Mouse (Mus musculus) midbrain, postnatal 0 days (tissue): ENCODE results near the gene Phactr3. TPM values are rescaled to one million over a fixed set of nuclear protein-coding genes. Genes with fewer than 3 reads are reported as not detected.
A peak's percentile ranks its signal among the peaks of the same experiment; 100 is the strongest.

Experiments used
- ATAC-seq: fragments of 200-750 bp; cut with Nextera tagmentation; 2 replicates; pipeline ENCODE4 v1.8.0; 2017; ENCODE audit warnings: moderate number of reproducible peaks, mild to moderate bottlenecking, moderate TSS enrichment, moderate library complexity; ENCODE audit not compliant: low FRiP score
- DNase-seq: peaks from one replicate; pipeline ENCODE4 v3.0.0-alpha.2; 2015; ENCODE audit warnings: low spot score
- H3K27ac ChIP-seq: fragments of 300-500 bp; sonication (generic); 2 replicates; pipeline ENCODE4 v1.5.1; 2014; ENCODE audit warnings: low read depth, mild to moderate bottlenecking, low read length, mixed read lengths
- H3K27me3 ChIP-seq: fragments of 300-500 bp; sonication (generic); 2 replicates; pipeline ENCODE4 v1.6.1; 2014; ENCODE audit warnings: low read length, control low read depth, mixed read lengths; ENCODE audit not compliant: insufficient read depth
- H3K36me3 ChIP-seq: fragments of 300-500 bp; sonication (generic); 2 replicates; pipeline ENCODE4 v1.6.1; 2014; ENCODE audit warnings: low read length, control low read depth, mixed read lengths; ENCODE audit not compliant: insufficient read depth
- H3K4me1 ChIP-seq: fragments of 300-500 bp; sonication (generic); 2 replicates; pipeline ENCODE4 v1.6.1; 2014; ENCODE audit warnings: mild to moderate bottlenecking, control low read depth, antibody characterized with exemption, low read length, mixed read lengths; ENCODE audit not compliant: insufficient read depth
- H3K4me2 ChIP-seq: fragments of 300-500 bp; sonication (generic); 2 replicates; pipeline ENCODE4 v1.6.1; 2014; ENCODE audit warnings: low read depth, mild to moderate bottlenecking, low read length, mixed read lengths; ENCODE audit not compliant: poor library complexity, severe bottlenecking
- H3K4me3 ChIP-seq: fragments of 300-500 bp; sonication (generic); 2 replicates; pipeline ENCODE4 v1.5.1; 2014; ENCODE audit warnings: low read depth, mild to moderate bottlenecking, low read length, moderate library complexity
- H3K9ac ChIP-seq: fragments of 300-500 bp; sonication (generic); replicated peaks from 2 replicates; pipeline ENCODE4 v1.6.1; 2014; ENCODE audit warnings: mild to moderate bottlenecking, low read length, moderate library complexity, mixed read lengths; ENCODE audit not compliant: poor library complexity, severe bottlenecking
- H3K9me3 ChIP-seq: fragments of 300-500 bp; sonication (generic); 2 replicates; pipeline ENCODE4 v1.6.1; 2016; ENCODE audit warnings: low read length, control low read depth
- CTCF ChIP-seq: IDR thresholded peaks from 2 replicates; pipeline ENCODE4 v1.5.1; 2016; ENCODE audit warnings: antibody characterized with exemption, mild to moderate bottlenecking
- WGBS: fragments of 180-500 bp; shearing (Covaris S2); extraction: QIAGEN DNeasy Blood & Tissue Kit; methylation state at CpG from one replicate; pipeline ENCODE4 v1.1.7; 2014; 5-methylcytosine and 5-hydroxymethylcytosine counted together
- polyA plus RNA-seq: library from polyadenylated mRNA; unstranded; fragments of >200 nt; fragmentation: Nextera tagmentation; extraction: Ambion mirVana; gene quantifications from 2 replicates; pipeline ENCODE4 v1.2.1, GENCODE M21; 2015
- total RNA-seq: library from RNA; depleted of rRNA; stranded (reverse); fragments of >200 nt; gene quantifications from 2 replicates; pipeline ENCODE4 v1.2.3, GENCODE M21; 2014

The Phactr3 gene
- total and polyA plus RNA-seq, 2 experiments from 2014 or later, result 94.2 to 105 TPM

DNA sequence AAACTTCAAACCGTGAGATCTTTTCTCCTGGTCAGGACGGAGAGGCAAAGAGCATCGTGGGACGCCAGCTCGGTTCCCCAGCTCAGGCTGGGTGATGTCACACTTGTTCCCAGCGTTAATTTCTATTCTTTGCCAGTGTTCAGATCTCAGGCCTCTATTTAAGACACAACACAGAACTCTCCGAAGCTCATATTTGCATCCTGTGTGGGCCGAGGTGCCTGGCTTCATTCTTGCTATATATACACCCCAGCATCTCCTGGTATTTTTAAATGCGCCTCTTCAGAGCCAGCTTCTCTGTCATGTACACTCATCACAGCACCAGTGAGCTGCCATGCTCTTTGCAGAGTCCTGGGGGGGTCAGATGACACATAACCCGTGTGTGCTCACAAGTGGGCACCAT is 85.7 kb downstream of the Phactr3 start:
- H3K9me3 ChIP-seq, result no peaks in the 10 kb centered on the region
- TF ChIP-seq CTCF, result no peak
- H3K4me1 ChIP-seq, result no peaks in the 10 kb centered on the region
- H3K4me2 ChIP-seq, result no peak overlapping the region
- no peaks in the 10 kb centered on the region for H3K27me3 ChIP-seq
- no peak overlapping the region for H3K9ac ChIP-seq
- no peak overlapping the region for H3K27ac ChIP-seq
- DNase-seq (no peak), ATAC-seq (no peak)
- no peak overlapping the region for H3K4me3 ChIP-seq
- H3K36me3 ChIP-seq, result no peaks in the 10 kb centered on the region
- 82% methylated on average over 10 of the region's 10 CpGs for WGBS

DNA sequence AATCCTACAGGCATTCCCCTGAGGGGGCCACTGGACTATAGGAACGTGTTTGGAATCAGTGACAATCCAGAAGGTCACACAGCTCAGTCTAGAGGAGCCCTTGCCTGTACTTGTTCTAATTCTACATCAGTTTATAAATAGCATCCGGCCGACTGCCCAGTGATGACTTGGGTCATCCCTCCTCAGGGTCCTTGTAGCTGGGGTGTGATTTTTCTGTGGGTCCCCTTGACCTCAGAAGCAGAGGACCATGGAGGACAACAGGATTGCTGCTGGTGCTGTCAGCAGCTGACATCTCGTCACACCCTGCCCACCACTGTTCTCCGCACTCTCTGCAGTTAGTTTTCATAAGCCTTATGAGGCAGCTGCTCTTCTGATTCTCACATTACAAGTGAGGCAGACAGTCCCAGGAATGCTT is 89.4 kb downstream of the Phactr3 start:
- no peak overlapping the region for H3K27ac ChIP-seq
- H3K9me3 ChIP-seq, result no peaks in the 10 kb centered on the region
- no peaks in the 10 kb centered on the region for H3K27me3 ChIP-seq
- DNase-seq, result no peak
- no peak for TF ChIP-seq CTCF
- H3K9ac ChIP-seq, result no peak overlapping the region
- no peaks in the 10 kb centered on the region for H3K4me1 ChIP-seq
- H3K4me3 ChIP-seq, result no peak overlapping the region
- WGBS, result 75% methylated on average over 5 of the region's 5 CpGs
- no peak for ATAC-seq
- no peak overlapping the region for H3K4me2 ChIP-seq
- no peaks in the 10 kb centered on the region for H3K36me3 ChIP-seq

DNA sequence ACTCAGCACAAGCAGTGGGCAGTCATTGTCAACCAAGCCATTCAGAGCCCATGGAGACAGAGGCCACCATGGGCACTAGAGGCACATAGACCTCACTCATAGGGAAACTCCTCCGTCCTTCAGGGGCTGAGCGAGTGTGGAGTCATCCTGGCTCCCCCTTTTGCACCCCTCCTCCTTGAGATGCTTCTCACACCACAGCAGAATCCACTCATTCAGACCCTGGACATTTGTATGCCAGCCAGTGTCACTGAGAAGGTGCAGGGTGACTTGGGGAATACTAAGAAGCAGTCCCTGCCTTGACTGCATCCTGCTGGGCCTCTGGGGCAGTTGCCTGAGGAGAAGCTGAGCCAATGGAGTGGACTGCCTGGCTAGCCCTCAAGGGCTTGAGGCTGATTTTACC is 95.1 kb downstream of the Phactr3 start:
- H3K27ac ChIP-seq, result no peak overlapping the region
- no peaks in the 10 kb centered on the region for H3K27me3 ChIP-seq
- DNase-seq (peak; percentile 72), ATAC-seq (peak; percentile 74)
- TF ChIP-seq CTCF, result no peak
- 76% methylated on average over 2 of the region's 2 CpGs for WGBS
- no peaks in the 10 kb centered on the region for H3K9me3 ChIP-seq
- H3K36me3 ChIP-seq, result no peaks in the 10 kb centered on the region
- no peak overlapping the region for H3K4me2 ChIP-seq
- H3K4me1 ChIP-seq, result no peaks in the 10 kb centered on the region
- H3K9ac ChIP-seq, result no peak overlapping the region
- H3K4me3 ChIP-seq, result no peak overlapping the region

DNA sequence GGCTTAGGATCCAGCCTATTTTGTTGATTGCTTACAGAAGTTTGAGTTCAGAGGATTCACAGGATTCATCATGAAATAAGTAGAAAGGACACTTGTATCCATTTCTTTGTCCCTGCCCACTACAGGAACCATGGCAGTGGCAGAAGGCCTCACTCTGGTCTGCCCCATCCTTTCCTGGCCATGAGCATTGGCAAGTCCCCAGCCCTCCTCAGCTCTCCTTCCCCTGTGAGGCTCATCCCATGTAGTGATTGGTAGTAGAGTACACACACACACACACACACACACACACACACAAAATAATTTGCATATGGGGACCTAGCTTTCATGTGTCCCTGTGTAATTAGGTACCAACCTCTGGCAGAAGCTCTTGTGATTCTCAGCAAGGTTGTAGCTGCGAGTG is 95.8 kb downstream of the Phactr3 start:
- no peak overlapping the region for H3K4me2 ChIP-seq
- DNase-seq (no peak), ATAC-seq (no peak)
- no peaks in the 10 kb centered on the region for H3K4me1 ChIP-seq
- H3K9me3 ChIP-seq, result no peaks in the 10 kb centered on the region
- TF ChIP-seq CTCF, result no peak
- H3K36me3 ChIP-seq, result no peaks in the 10 kb centered on the region
- H3K4me3 ChIP-seq, result no peak overlapping the region
- 0 out of 2 replicates have a peak overlapping the region, but pooled peaks have one; percentile 26 for H3K27ac ChIP-seq
- H3K27me3 ChIP-seq, result no peaks in the 10 kb centered on the region
- H3K9ac ChIP-seq, result no peak overlapping the region
- 76% methylated on average over 1 of the region's 1 CpGs for WGBS

DNA sequence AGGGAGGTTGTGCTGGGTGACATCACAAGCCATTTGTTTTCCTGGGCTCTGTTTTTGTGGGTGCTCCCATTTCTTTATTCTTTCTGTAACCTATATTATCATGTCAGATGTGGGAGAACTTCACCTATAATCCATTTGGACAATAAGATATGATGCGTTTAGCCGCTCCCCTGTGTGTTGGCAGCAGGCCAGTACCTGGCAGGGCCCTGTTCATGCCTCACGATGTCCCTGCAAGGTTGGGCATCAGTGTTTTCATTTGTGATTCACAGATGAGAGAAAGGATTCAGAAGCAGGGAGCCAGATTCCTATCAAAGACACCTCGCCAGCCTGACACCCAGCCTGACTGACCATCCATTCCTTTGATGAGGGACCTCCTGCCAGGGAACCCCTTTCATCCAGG is 99.7 kb downstream of the Phactr3 start:
- DNase-seq (no peak), ATAC-seq (no peak)
- no peak for TF ChIP-seq CTCF
- Histone ChIP-seq H3K4me1 (no peaks in the 10 kb centered on the region), H3K27me3 (no peaks in the 10 kb centered on the region), H3K4me3 (no peak overlapping the region), H3K4me2 (no peak overlapping the region), H3K9ac (no peak overlapping the region), H3K36me3 (no peaks in the 10 kb centered on the region), H3K27ac (no peak overlapping the region; the same call in 1 of the 2 replicates), H3K9me3 (no peaks in the 10 kb centered on the region)
- 50% methylated on average over 4 of the region's 4 CpGs for WGBS

DNA sequence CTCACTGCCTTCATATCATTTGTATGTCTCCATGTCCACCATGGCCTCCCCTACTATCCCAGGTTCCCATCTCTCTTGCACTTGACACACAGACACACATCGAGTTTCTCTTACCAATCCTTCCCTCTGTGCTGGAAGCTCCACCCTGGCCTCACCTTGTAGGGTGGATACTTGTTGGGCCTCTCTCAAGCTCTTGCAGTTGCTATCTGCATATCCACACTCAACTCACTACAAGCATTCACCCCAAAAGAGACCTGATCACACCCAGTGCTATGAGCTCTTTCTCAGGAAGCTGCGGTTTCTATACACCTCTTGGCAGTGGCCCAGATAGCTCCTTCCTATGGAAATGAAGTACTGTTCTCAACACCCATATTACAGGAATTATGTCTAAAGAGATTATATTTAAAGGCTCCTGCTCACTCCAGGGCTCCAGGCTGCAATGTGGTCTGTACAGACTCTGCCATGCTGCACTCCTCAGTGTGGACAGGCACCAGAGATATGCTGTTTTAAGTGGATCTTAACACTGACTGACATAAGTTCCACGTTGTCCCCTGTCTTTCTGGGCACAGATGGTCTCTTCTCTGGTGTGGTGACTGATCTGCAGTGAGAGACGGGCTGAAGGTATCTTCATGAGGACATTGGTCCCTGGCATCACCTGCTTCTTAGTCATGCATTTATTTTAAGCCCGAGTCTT is 100.8 kb downstream of the Phactr3 start:
- no peak overlapping the region for H3K27ac ChIP-seq
- peak; percentile 20; the same call in 1 of the 2 replicates for ATAC-seq
- no peak for DNase-seq

More for the DNA sequence above, 100.8 kb downstream of the Phactr3 start:
- H3K4me3 ChIP-seq, result no peak overlapping the region
- 60% methylated on average over 5 of the region's 5 CpGs for WGBS
- H3K27me3 ChIP-seq, result no peaks in the 10 kb centered on the region
- TF ChIP-seq CTCF, result no peak
- no peaks in the 10 kb centered on the region for H3K36me3 ChIP-seq
- H3K9me3 ChIP-seq, result no peaks in the 10 kb centered on the region
- H3K4me2 ChIP-seq, result no peak overlapping the region
- H3K4me1 ChIP-seq, result no peaks in the 10 kb centered on the region
- no peak overlapping the region for H3K9ac ChIP-seq
